ENCODE assay signal across 26 mouse cellular contexts in genomic region chr15:93099840-93100239, GRCm38 (mm10).
DNase-seq lines count a peak whose midpoint lies in the region; ATAC-seq lines count a peak whose summit lies in the region.
"Had no signal": no experiment of that assay in that cellular context is flagged by ENCODE, and none has a peak within 500 bp of the region (broad histone marks: within the 10 kb centered on the region; RNA-seq: fewer than 3 reads in every experiment).

No protein-coding gene starts in this region.

- H3K4me3 ChIP-seq in intestine, embryonic 16.5 days (ENCODE audit: low read length), result no peak overlapping the region
- H3K4me3 ChIP-seq: embryonic facial prominence, embryonic 10.5 days; embryonic facial prominence, embryonic 12.5 days; forebrain, embryonic 13.5 days; forebrain, embryonic 15.5 days had no signal

- no peak overlapping the region for H3K4me2 ChIP-seq in intestine, embryonic 16.5 days (ENCODE audit: low read depth, low read length)
- H3K4me2 ChIP-seq: embryonic facial prominence, embryonic 12.5 days; forebrain, embryonic 13.5 days; forebrain, embryonic 15.5 days had no signal

- H3K36me3 ChIP-seq in intestine, embryonic 16.5 days (ENCODE audit: control insufficient read depth, insufficient read depth, low read length), result no peaks in the 10 kb centered on the region
- H3K36me3 ChIP-seq: embryonic facial prominence, embryonic 10.5 days; embryonic facial prominence, embryonic 12.5 days; forebrain, embryonic 15.5 days; G1E had no signal

- no peak overlapping the region for H3K9ac ChIP-seq in intestine, embryonic 16.5 days (ENCODE audit: low read depth, low read length)
- H3K9ac ChIP-seq: embryonic facial prominence, embryonic 12.5 days; forebrain, embryonic 13.5 days; forebrain, embryonic 15.5 days; forebrain, postnatal 0 days had no signal

- intact Hi-C loops in heart, postnatal 25 days (cut with DNase I), result no loop called here

- no peak overlapping the region for H3K27ac ChIP-seq in intestine, embryonic 16.5 days (ENCODE audit: low read length)
- H3K27ac ChIP-seq: embryonic facial prominence, embryonic 10.5 days; embryonic facial prominence, embryonic 12.5 days had no signal

- H3K27me3 ChIP-seq in intestine, embryonic 16.5 days (replicated peaks; ENCODE audit: control insufficient read depth, insufficient read depth, low read length), result no peaks in the 10 kb centered on the region
- H3K27me3 ChIP-seq: CH12.LX; embryonic facial prominence, embryonic 12.5 days; forebrain, embryonic 13.5 days; forebrain, embryonic 15.5 days had no signal

- H3K9me3 ChIP-seq in intestine, embryonic 16.5 days (ENCODE audit: control insufficient read depth, low read length), result no peaks in the 10 kb centered on the region
- H3K9me3 ChIP-seq: embryonic facial prominence, embryonic 10.5 days; embryonic facial prominence, embryonic 12.5 days; forebrain, embryonic 13.5 days; forebrain, embryonic 15.5 days had no signal

- H3K4me1 ChIP-seq in intestine, embryonic 16.5 days (ENCODE audit: control insufficient read depth, insufficient read depth, low read length), result no peaks in the 10 kb centered on the region
- H3K4me1 ChIP-seq: embryonic facial prominence, embryonic 12.5 days; forebrain, embryonic 13.5 days; forebrain, embryonic 15.5 days had no signal

- WGBS in intestine, embryonic 16.5 days, result 85% methylated on average over 3 of the region's 3 CpGs

- peak; percentile 54; a peak in 1 of 4 replicates for ATAC-seq in hematopoietic stem cell, adult 5-6 weeks (replicated peaks in 1 of 2; ENCODE audit: insufficient read depth in 1 of 2, low FRiP score in 2 of 2, low TSS enrichment in 1 of 2, low read depth in 1 of 2, poor library complexity in 2 of 2, severe bottlenecking in 2 of 2)
- ATAC-seq in megakaryocyte progenitor cell, adult 5-6 weeks (replicated peaks; ENCODE audit: poor library complexity), result peak; percentile 70
- ATAC-seq in cerebellum, adult (ENCODE audit: insufficient number of reproducible peaks, low FRiP score, low TSS enrichment), result no peak
- ATAC-seq in intestine, embryonic 16.5 days, result no peak
- ATAC-seq: activated CD4-positive, CD25-positive, alpha-beta regulatory T cell, adult 4 months; CD4-positive, CD25-positive, alpha-beta regulatory T cell, adult 4 months; forebrain, embryonic 13.5 days; forebrain, embryonic 15.5 days; forebrain, postnatal 0 days; Patski had no signal

- DNase-seq in heart, adult 11 months, result peak; percentile 5
- no peak for DNase-seq in heart, postnatal 25 days (ENCODE audit: low spot score)
- DNase-seq: adrenal gland, adult 8-10 months; adrenal gland, postnatal 14 days; adrenal gland, postnatal 36 days; B cell, adult 2 months; cerebellum, adult 11 months; cerebellum, adult 18-20 months; cerebellum, adult 8-10 months; cerebellum, adult 9-11 months; cerebellum, postnatal 14 days; cerebellum, postnatal 36 days; forebrain, postnatal 0 days had no signal

Comparison
In these comparisons a context has a peak if more than half of its experiments do, and no peak if none do; other contexts are left out.
1. ATAC-seq: peak in hematopoietic stem cell, adult 5-6 weeks (2 of 2) and megakaryocyte progenitor cell, adult 5-6 weeks (single experiment); none in cerebellum, adult (single experiment) and intestine, embryonic 16.5 days (single experiment).